Mouse (Mus musculus): ENCODE results near the gene Pik3r1. TPM values are rescaled to one million over a fixed set of nuclear protein-coding genes. Genes with fewer than 3 reads are reported as not detected.
A peak's percentile ranks its signal among the peaks of the same experiment; 100 is the strongest.

Gene Pik3r1
- polyA plus RNA-seq, 1 experiment from 2014 or later = 51.3 TPM

DNA sequence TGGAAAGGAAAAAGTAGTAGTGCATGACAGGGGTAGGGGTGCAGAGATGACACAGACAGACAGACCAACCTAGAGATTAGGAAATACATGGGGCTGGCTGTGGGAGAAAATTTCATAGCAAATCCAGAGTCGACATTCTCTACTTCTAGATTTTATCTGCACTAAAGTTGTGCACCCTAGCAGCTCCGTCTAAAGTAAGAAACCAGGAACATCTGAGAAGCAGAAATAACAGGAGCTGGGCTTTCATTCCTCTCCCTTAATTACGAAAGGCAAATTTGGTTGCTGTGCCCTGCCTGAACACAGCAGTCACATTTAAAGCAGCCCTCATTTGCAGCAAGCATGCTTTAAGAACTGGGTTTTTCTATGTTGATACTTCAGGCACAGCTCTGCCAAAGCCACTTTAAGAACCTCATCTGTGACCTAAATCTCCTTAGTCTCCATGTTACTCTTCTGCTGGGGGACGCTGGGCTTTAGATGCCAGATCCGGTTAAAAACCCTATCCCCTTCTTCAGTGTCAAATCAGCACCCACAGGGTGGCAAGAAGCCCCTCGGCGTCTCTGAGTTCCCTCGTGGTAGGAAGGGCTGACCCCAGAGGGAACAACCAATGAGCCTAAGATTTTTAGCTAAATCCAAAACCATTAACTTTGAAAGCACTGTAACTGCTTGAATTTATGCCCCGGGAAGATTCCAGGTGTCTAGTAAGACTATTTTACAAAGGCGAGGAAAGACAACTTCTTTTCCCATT is 76.9 kb downstream of the Pik3r1 start:
- Histone ChIP-seq H3K9ac (ENCODE audit: low read depth, low read length) (peak overlapping the region; percentile 48), H3K4me1 (ENCODE audit: control insufficient read depth, insufficient read depth, low read depth, low read length) (peaks cover 30% of the 10 kb centered on the region)

DNA sequence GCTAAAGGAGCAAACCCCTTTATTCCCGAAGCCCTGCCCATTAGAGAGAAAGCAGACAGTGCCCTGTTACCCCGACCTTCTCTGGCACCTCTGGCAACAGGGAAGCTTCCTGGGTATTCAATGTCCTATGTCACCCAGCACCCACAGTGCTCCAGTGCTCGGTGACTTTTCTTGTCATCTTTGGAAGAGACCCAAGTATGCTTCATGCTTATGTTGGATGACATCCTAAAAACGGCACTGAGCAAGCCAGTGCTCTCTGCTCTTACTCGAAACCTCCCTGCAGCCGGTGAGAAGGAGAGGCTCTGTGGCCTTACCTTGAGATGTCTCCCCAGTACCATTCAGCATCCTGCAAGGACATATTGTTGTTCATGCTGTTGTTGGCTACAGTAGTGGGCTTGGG is 77.8 kb downstream of the Pik3r1 start:
- H3K4me3 ChIP-seq (ENCODE audit: low read length) = peak overlapping the region; percentile 20
- ATAC-seq = no peak
- H3K9ac ChIP-seq (ENCODE audit: low read depth, low read length) = peak overlapping the region; percentile 44; the same call in 1 of the 2 replicates
- H3K27me3 ChIP-seq (replicated peaks; ENCODE audit: control insufficient read depth, insufficient read depth, low read length) = no peaks in the 10 kb centered on the region
- peak overlapping the region; percentile 44 for H3K4me2 ChIP-seq (ENCODE audit: low read length)
- WGBS = 64% methylated on average over 6 of the region's 6 CpGs
- H3K27ac ChIP-seq (ENCODE audit: low read depth, low read length) = no peak overlapping the region
- peaks cover 28% of the 10 kb centered on the region for H3K4me1 ChIP-seq (ENCODE audit: control insufficient read depth, insufficient read depth, low read depth, low read length)
- H3K36me3 ChIP-seq (ENCODE audit: control insufficient read depth, insufficient read depth, low read length) = peaks cover 25% of the 10 kb centered on the region
- no peaks in the 10 kb centered on the region for H3K9me3 ChIP-seq (ENCODE audit: control insufficient read depth, low read length)

More for the DNA sequence above, 76.9 kb downstream of the Pik3r1 start:
- Histone ChIP-seq H3K4me2 (ENCODE audit: low read length) (peak overlapping the region; percentile 95), H3K36me3 (ENCODE audit: control insufficient read depth, insufficient read depth, low read length) (peaks cover 20% of the 10 kb centered on the region), H3K9me3 (ENCODE audit: control insufficient read depth, low read length) (no peaks in the 10 kb centered on the region), H3K27me3 (replicated peaks; ENCODE audit: control insufficient read depth, insufficient read depth, low read length) (no peaks in the 10 kb centered on the region), H3K4me3 (ENCODE audit: low read length) (peak overlapping the region; percentile 65), H3K27ac (ENCODE audit: low read depth, low read length) (peak overlapping the region; percentile 49)
- ATAC-seq = no peak
- whole genome bisulfite sequencing = 36% methylated on average over 10 of the region's 10 CpGs

DNA sequence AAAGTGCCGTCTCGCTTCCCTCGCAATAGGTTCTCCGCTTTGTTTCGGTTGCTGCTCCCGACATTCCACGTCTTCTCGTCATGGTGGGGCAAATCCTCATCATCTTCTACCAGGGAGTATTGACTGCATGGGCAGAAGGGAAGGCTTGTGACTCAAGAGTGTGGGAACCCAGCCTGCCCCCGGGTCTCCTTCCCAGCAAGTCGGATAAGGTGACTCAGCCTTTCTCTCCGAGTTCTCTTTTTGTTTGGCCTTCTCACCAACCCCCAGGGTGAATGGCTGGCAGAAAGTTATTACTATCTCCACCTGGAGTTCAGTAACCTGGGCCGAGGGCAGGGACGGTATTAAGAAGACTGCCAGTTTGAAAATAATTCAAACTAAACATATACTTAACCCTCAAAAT is 81.8 kb downstream of the Pik3r1 start:
- Histone ChIP-seq H3K4me3 (ENCODE audit: low read length) (no peak overlapping the region), H3K9ac (ENCODE audit: low read depth, low read length) (no peak overlapping the region), H3K4me1 (ENCODE audit: control insufficient read depth, insufficient read depth, low read depth, low read length) (peaks cover 10% of the 10 kb centered on the region), H3K4me2 (ENCODE audit: low read length) (no peak overlapping the region), H3K36me3 (ENCODE audit: control insufficient read depth, insufficient read depth, low read length) (peaks cover 38% of the 10 kb centered on the region), H3K9me3 (ENCODE audit: control insufficient read depth, low read length) (no peaks in the 10 kb centered on the region), H3K27me3 (replicated peaks; ENCODE audit: control insufficient read depth, insufficient read depth, low read length) (no peaks in the 10 kb centered on the region), H3K27ac (ENCODE audit: low read depth, low read length) (no peak overlapping the region)
- ATAC-seq = no peak
- WGBS = 93% methylated on average over 13 of the region's 13 CpGs

DNA sequence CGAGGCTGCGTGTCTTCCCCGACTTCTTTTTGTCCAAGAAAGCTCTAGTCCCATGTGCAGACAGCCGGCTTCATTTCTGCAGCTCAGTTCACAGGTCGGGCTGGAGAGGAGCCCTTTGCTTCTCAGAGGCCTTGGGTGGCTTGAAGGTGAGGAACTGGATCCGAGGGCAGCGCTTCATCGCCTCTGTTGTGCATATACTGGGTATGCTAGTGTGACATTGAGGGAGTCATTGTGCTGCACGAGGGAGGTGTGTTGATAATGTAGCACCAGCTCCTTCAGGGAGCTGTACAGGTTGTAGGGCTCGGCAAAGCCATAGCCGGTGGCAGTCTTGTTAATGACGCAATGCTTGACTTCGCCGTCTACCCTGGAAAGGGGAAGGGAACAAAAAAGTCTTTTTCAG is 83.3 kb downstream of the Pik3r1 start:
- no peaks in the 10 kb centered on the region for H3K9me3 ChIP-seq (ENCODE audit: control insufficient read depth, low read length)
- no peak overlapping the region for H3K27ac ChIP-seq (ENCODE audit: low read depth, low read length)
- no peaks in the 10 kb centered on the region for H3K27me3 ChIP-seq (replicated peaks; ENCODE audit: control insufficient read depth, insufficient read depth, low read length)
- H3K4me1 ChIP-seq (ENCODE audit: control insufficient read depth, insufficient read depth, low read depth, low read length) = no peaks in the 10 kb centered on the region
- H3K9ac ChIP-seq (ENCODE audit: low read depth, low read length) = no peak overlapping the region
- H3K36me3 ChIP-seq (ENCODE audit: control insufficient read depth, insufficient read depth, low read length) = peaks cover 38% of the 10 kb centered on the region
- 92% methylated on average over 14 of the region's 14 CpGs for WGBS
- no peak for ATAC-seq
- no peak overlapping the region for H3K4me3 ChIP-seq (ENCODE audit: low read length)
- no peak overlapping the region for H3K4me2 ChIP-seq (ENCODE audit: low read length)

DNA sequence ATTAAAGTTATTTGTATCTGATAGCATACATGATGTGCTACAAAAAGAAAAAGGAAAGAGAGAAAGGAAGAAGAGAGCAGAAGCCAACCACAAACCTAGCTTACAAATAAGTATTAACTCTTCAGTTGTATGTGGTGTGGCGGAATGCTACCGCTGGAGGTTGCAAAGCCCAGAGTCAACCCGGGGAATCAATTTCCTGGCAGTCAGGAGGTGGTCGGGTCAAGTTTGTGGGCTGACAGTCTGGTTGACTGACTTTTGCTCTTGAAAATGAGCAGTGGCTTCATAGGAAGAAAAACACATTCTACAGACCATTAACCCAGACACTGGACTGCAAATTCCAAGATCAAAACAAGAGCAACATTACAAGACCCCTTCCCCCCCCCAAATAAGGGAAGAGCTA is 85.6 kb downstream of the Pik3r1 start:
- Histone ChIP-seq H3K36me3 (ENCODE audit: control insufficient read depth, insufficient read depth, low read length) (peaks cover 31% of the 10 kb centered on the region), H3K9ac (ENCODE audit: low read depth, low read length) (no peak overlapping the region), H3K9me3 (ENCODE audit: control insufficient read depth, low read length) (no peaks in the 10 kb centered on the region), H3K4me2 (ENCODE audit: low read length) (no peak overlapping the region), H3K4me1 (ENCODE audit: control insufficient read depth, insufficient read depth, low read depth, low read length) (no peaks in the 10 kb centered on the region), H3K27me3 (replicated peaks; ENCODE audit: control insufficient read depth, insufficient read depth, low read length) (no peaks in the 10 kb centered on the region), H3K4me3 (ENCODE audit: low read length) (no peak overlapping the region), H3K27ac (ENCODE audit: low read depth, low read length) (no peak overlapping the region)
- no peak for ATAC-seq
- WGBS = 80% methylated on average over 4 of the region's 4 CpGs

DNA sequence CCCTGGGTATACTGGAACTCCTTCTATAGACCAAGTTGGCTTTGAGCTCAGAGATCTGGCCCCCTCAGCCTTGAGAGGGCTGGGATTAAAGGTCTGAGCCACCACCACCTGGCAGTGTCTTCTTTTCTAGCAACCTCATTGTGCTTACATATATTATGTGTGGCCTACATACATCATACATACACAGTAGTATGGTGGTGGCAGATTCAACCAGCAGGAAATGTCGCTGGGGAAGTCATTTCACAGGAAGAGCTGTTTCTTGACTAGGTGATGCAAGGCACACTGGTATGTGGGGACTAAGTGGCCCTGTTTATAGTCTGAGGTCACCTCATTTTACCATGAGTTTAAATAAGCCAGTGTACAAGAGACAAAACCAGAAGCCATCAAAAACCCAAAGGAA is 87.9 kb downstream of the Pik3r1 start:
- 89% methylated on average over 1 of the region's 1 CpGs for WGBS
- no peaks in the 10 kb centered on the region for H3K27me3 ChIP-seq (replicated peaks; ENCODE audit: control insufficient read depth, insufficient read depth, low read length)
- no peaks in the 10 kb centered on the region for H3K9me3 ChIP-seq (ENCODE audit: control insufficient read depth, low read length)
- H3K36me3 ChIP-seq (ENCODE audit: control insufficient read depth, insufficient read depth, low read length) = peaks cover 12% of the 10 kb centered on the region
- no peaks in the 10 kb centered on the region for H3K4me1 ChIP-seq (ENCODE audit: control insufficient read depth, insufficient read depth, low read depth, low read length)
- no peak overlapping the region for H3K4me2 ChIP-seq (ENCODE audit: low read length)
- no peak overlapping the region for H3K27ac ChIP-seq (ENCODE audit: low read depth, low read length)
- ATAC-seq = no peak
- H3K4me3 ChIP-seq (ENCODE audit: low read length) = no peak overlapping the region
- H3K9ac ChIP-seq (ENCODE audit: low read depth, low read length) = no peak overlapping the region

DNA sequence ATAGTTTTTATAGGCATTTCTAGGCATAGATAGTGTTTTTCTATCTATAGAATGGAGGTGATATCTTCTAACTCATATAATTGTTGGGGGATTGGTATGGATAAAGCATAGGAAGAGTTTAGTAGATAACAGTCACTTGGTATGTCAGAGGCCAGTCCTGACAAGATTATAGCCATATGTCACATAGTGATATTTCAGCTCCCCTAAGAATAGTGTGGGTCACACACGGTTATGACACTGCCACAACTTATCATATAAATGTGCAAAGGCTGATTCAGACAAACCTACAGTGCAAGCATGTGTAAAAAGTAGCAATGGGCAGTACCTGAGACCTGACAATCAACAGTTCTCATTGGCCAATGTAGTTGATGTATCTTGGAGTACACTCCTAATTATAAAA is 89.0 kb downstream of the Pik3r1 start:
- H3K4me2 ChIP-seq (ENCODE audit: low read length) = no peak overlapping the region
- no peaks in the 10 kb centered on the region for H3K27me3 ChIP-seq (replicated peaks; ENCODE audit: control insufficient read depth, insufficient read depth, low read length)
- no peak for ATAC-seq
- H3K9ac ChIP-seq (ENCODE audit: low read depth, low read length) = no peak overlapping the region
- WGBS = 100% methylated on average over 1 of the region's 1 CpGs
- H3K27ac ChIP-seq (ENCODE audit: low read depth, low read length) = no peak overlapping the region
- no peaks in the 10 kb centered on the region for H3K4me1 ChIP-seq (ENCODE audit: control insufficient read depth, insufficient read depth, low read depth, low read length)
- H3K4me3 ChIP-seq (ENCODE audit: low read length) = no peak overlapping the region
- peaks cover 2% of the 10 kb centered on the region for H3K36me3 ChIP-seq (ENCODE audit: control insufficient read depth, insufficient read depth, low read length)
- no peaks in the 10 kb centered on the region for H3K9me3 ChIP-seq (ENCODE audit: control insufficient read depth, low read length)

DNA sequence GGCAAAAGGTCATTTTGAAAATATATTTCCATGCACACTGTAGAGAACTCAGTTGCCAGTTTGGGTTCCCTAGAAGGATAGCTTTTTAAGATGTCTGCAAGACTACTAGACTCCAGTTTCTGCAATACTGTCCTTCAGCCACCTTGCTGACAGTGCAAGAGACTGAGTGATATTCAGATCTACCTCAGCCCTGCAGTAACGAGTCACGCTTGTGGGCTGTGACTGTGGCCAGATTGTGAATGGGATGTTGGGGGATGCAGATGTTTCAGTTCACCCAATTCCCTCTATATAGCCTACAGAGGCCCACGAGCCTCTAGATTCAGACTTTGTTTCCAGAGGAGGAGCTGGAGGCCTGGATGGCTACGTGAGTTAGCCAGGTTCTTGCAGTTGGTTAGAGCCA is 90.0 kb downstream of the Pik3r1 start:
- Histone ChIP-seq H3K4me1 (ENCODE audit: control insufficient read depth, insufficient read depth, low read depth, low read length) (no peaks in the 10 kb centered on the region), H3K4me3 (ENCODE audit: low read length) (no peak overlapping the region), H3K27me3 (replicated peaks; ENCODE audit: control insufficient read depth, insufficient read depth, low read length) (no peaks in the 10 kb centered on the region), H3K9me3 (ENCODE audit: control insufficient read depth, low read length) (no peaks in the 10 kb centered on the region), H3K36me3 (ENCODE audit: control insufficient read depth, insufficient read depth, low read length) (no peaks in the 10 kb centered on the region), H3K27ac (ENCODE audit: low read depth, low read length) (no peak overlapping the region), H3K4me2 (ENCODE audit: low read length) (no peak overlapping the region), H3K9ac (ENCODE audit: low read depth, low read length) (no peak overlapping the region)
- 89% methylated on average over 4 of the region's 4 CpGs for WGBS
- no peak for ATAC-seq

DNA sequence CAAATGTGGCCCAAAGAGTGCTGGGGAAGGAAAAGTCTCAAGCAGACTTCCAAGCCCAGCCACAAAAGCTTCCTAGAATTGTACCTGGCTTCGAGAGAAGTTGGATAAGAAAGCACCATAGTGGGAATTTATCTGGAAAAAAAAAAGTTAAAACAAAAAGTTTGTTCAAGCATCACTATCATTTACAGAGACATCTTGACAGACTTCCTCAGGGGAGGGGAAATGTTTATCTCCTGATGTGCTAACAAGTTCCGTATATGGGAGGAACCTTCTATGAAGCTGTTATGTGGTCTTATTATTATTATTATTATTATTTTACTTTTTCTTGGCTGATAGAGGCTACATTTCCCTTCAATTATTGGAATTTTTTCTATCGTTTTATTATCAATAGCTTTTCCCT is 94.1 kb downstream of the Pik3r1 start:
- no peaks in the 10 kb centered on the region for H3K27me3 ChIP-seq (replicated peaks; ENCODE audit: control insufficient read depth, insufficient read depth, low read length)
- no peak for ATAC-seq
- no peak overlapping the region for H3K4me2 ChIP-seq (ENCODE audit: low read length)
- H3K4me1 ChIP-seq (ENCODE audit: control insufficient read depth, insufficient read depth, low read depth, low read length) = no peaks in the 10 kb centered on the region
- H3K4me3 ChIP-seq (ENCODE audit: low read length) = no peak overlapping the region
- H3K27ac ChIP-seq (ENCODE audit: low read depth, low read length) = no peak overlapping the region
- H3K9ac ChIP-seq (ENCODE audit: low read depth, low read length) = no peak overlapping the region
- no peaks in the 10 kb centered on the region for H3K9me3 ChIP-seq (ENCODE audit: control insufficient read depth, low read length)
- H3K36me3 ChIP-seq (ENCODE audit: control insufficient read depth, insufficient read depth, low read length) = no peaks in the 10 kb centered on the region
- whole genome bisulfite sequencing = 90% methylated on average over 3 of the region's 3 CpGs

All from hindbrain, embryonic 16.5 days (tissue).